Mouse (Mus musculus): Measurements from ENCODE around the gene Gm20388. TPM values are rescaled to one million over a fixed set of nuclear protein-coding genes. Genes with fewer than 3 reads are reported as not detected.
A peak's percentile ranks its signal among the peaks of the same experiment; 100 is the strongest.

Gene Gm20388
- polyA plus RNA-seq, 1 experiment from 2014 or later = not detected

GRCm38 (mm10) chr8:120475462-120476201, 565.0 kb downstream of the Gm20388 start:
- WGBS (ENCODE audit: insufficient replicate concordance) = 7% methylated on average over 10 of the region's 10 CpGs
- Histone ChIP-seq H3K36me3 (no peaks in the 10 kb centered on the region), H3K4me1 (peaks cover 100% of the 10 kb centered on the region), H3K9ac (peak overlapping the region; percentile 73), H3K4me3 (peak overlapping the region; percentile 39), H3K4me2 (peak overlapping the region; percentile 69), H3K9me3 (replicated peaks) (no peaks in the 10 kb centered on the region), H3K27ac (peak overlapping the region; percentile 91), H3K27me3 (replicated peaks) (peaks cover 16% of the 10 kb centered on the region; the same call in 1 of the 2 replicates)
- ATAC-seq = peak; percentile 93

GRCm38 (mm10) chr8:120476711-120477575, 566.3 kb downstream of the Gm20388 start:
- Histone ChIP-seq H3K9ac (peak overlapping the region; percentile 73), H3K4me1 (peaks cover 100% of the 10 kb centered on the region), H3K4me3 (no peak overlapping the region), H3K9me3 (replicated peaks) (no peaks in the 10 kb centered on the region), H3K36me3 (no peaks in the 10 kb centered on the region), H3K27ac (peak overlapping the region; percentile 91), H3K27me3 (replicated peaks) (0 out of 2 replicates have a peak, but pooled peaks cover 4% of the 10 kb centered on the region), H3K4me2 (peak overlapping the region; percentile 69)
- 64% methylated on average over 25 of the region's 25 CpGs for WGBS (ENCODE audit: insufficient replicate concordance)
- no peak for ATAC-seq

GRCm38 (mm10) chr8:120478754-120479153, 568.1 kb downstream of the Gm20388 start:
- ATAC-seq = no peak
- Histone ChIP-seq H3K9ac (0 out of 2 replicates have a peak overlapping the region, but pooled peaks have one; percentile 37), H3K36me3 (no peaks in the 10 kb centered on the region), H3K4me1 (peaks cover 100% of the 10 kb centered on the region), H3K27ac (peak overlapping the region; percentile 91; the same call in 1 of the 2 replicates), H3K9me3 (replicated peaks) (no peaks in the 10 kb centered on the region), H3K27me3 (replicated peaks) (no peaks in the 10 kb centered on the region), H3K4me3 (no peak overlapping the region), H3K4me2 (no peak overlapping the region)
- WGBS (ENCODE audit: insufficient replicate concordance) = 83% methylated on average over 11 of the region's 11 CpGs

GRCm38 (mm10) chr8:120479691-120480090, 569.0 kb downstream of the Gm20388 start:
- WGBS (ENCODE audit: insufficient replicate concordance) = 29% methylated on average over 4 of the region's 4 CpGs
- Histone ChIP-seq H3K27ac (peak overlapping the region; percentile 91), H3K9me3 (replicated peaks) (no peaks in the 10 kb centered on the region), H3K4me2 (peak overlapping the region; percentile 3; the same call in 1 of the 2 replicates), H3K9ac (peak overlapping the region; percentile 37), H3K4me1 (peaks cover 100% of the 10 kb centered on the region), H3K36me3 (no peaks in the 10 kb centered on the region), H3K4me3 (no peak overlapping the region), H3K27me3 (replicated peaks) (no peaks in the 10 kb centered on the region)
- ATAC-seq = peak; percentile 19; the same call in 1 of the 2 replicates

GRCm38 (mm10) chr8:120482015-120482689, 571.5 kb downstream of the Gm20388 start:
- Histone ChIP-seq H3K9ac (0 out of 2 replicates have a peak overlapping the region, but pooled peaks have one; percentile 2), H3K4me3 (no peak overlapping the region), H3K27ac (peak overlapping the region; percentile 63), H3K4me2 (no peak overlapping the region), H3K36me3 (no peaks in the 10 kb centered on the region), H3K4me1 (peaks cover 100% of the 10 kb centered on the region), H3K27me3 (replicated peaks) (no peaks in the 10 kb centered on the region), H3K9me3 (replicated peaks) (no peaks in the 10 kb centered on the region)
- WGBS (ENCODE audit: insufficient replicate concordance) = 66% methylated on average over 9 of the region's 9 CpGs
- no peak for ATAC-seq

GRCm38 (mm10) chr8:120484460-120484859, 573.8 kb downstream of the Gm20388 start:
- H3K4me1 ChIP-seq = peaks cover 77% of the 10 kb centered on the region
- no peak overlapping the region for H3K4me3 ChIP-seq
- 50% methylated on average over 6 of the region's 6 CpGs for WGBS (ENCODE audit: insufficient replicate concordance)
- peak overlapping the region; percentile 100 for H3K27ac ChIP-seq
- peak overlapping the region; percentile 97 for H3K9ac ChIP-seq
- H3K27me3 ChIP-seq (replicated peaks) = no peaks in the 10 kb centered on the region
- no peaks in the 10 kb centered on the region for H3K9me3 ChIP-seq (replicated peaks)
- no peak for ATAC-seq
- peak overlapping the region; percentile 95 for H3K4me2 ChIP-seq
- no peaks in the 10 kb centered on the region for H3K36me3 ChIP-seq

DNA sequence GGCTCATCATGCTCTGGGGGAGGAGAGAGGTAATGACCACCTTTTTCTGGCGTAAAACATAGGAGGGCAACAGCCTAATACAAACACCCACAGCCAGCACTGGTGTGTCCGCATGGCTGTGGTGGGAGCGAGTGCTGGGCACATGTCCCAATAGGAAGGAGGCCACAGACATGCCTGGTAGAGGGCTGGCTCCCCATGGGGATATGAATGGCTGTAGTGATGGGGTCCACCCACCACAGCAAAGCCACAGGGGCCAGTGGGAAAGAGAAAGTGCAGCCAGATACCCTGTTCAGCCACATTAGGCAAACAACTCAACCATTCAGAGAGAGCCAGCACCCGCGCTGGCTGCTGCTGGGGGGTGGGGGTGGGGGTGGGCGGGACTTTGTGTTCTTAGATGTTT, 574.5 kb downstream of the Gm20388 start:
- Histone ChIP-seq H3K4me2 (peak overlapping the region; percentile 95), H3K9ac (peak overlapping the region; percentile 97), H3K4me1 (peaks cover 75% of the 10 kb centered on the region), H3K4me3 (peak overlapping the region; percentile 97; the same call in 1 of the 2 replicates), H3K9me3 (replicated peaks) (no peaks in the 10 kb centered on the region), H3K36me3 (no peaks in the 10 kb centered on the region), H3K27me3 (replicated peaks) (no peaks in the 10 kb centered on the region), H3K27ac (peak overlapping the region; percentile 100)
- ATAC-seq = no peak; the same call in 1 of the 2 replicates
- 20% methylated on average over 6 of the region's 6 CpGs for WGBS (ENCODE audit: insufficient replicate concordance)

DNA sequence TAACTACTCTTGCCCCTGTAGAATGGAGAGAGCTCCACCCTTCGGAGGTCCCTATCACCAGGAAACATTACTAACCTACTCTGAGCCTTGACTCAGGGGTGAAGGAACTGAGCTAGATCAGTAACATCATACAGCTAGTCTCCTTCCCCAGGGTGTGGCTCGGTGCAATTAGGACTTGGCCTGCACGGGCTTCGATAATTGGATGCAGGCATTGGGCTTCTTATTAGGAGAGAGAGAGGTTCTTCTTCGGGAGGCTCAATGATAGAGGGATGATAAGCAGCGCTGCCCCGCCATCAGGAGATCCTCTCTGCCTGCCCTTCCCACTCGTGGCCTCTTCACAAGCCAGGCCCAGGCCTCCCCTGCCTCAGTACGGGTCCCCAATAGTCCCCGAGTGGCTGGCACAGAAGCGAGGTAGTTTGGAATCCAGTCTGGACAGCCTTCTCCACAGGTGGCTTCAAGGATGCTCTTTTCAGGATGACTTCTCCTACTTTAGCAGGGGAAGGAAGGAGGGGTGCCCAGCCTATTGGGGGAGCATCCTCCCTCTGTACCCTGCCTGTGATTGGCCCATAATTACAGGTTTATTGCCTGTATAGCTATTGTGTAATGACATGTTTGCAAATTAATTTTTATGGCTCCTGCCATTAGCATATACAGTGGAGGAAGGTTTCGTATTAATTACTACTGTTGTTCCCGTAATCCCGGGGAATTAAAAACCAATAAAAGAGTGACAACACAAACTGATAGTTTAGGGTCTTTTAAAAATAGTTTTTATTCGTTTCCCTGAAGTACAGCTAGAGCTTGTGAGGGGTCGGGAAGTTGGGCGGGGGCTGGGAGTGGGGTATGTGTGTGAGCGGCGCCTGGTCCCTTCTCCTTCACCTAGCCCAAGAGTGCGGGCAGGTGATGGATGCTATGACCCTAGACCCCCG, 575.2 kb downstream of the Gm20388 start:
- H3K9me3 ChIP-seq (replicated peaks) = no peaks in the 10 kb centered on the region
- peak overlapping the region; percentile 95 for H3K4me2 ChIP-seq
- peak overlapping the region; percentile 100 for H3K27ac ChIP-seq
- 14% methylated on average over 21 of the region's 21 CpGs for WGBS (ENCODE audit: insufficient replicate concordance)
- peak; percentile 78 for ATAC-seq
- no peaks in the 10 kb centered on the region for H3K27me3 ChIP-seq (replicated peaks)
- H3K4me1 ChIP-seq = peaks cover 75% of the 10 kb centered on the region
- peak overlapping the region; percentile 97 for H3K4me3 ChIP-seq
- H3K9ac ChIP-seq = peak overlapping the region; percentile 97
- no peaks in the 10 kb centered on the region for H3K36me3 ChIP-seq

DNA sequence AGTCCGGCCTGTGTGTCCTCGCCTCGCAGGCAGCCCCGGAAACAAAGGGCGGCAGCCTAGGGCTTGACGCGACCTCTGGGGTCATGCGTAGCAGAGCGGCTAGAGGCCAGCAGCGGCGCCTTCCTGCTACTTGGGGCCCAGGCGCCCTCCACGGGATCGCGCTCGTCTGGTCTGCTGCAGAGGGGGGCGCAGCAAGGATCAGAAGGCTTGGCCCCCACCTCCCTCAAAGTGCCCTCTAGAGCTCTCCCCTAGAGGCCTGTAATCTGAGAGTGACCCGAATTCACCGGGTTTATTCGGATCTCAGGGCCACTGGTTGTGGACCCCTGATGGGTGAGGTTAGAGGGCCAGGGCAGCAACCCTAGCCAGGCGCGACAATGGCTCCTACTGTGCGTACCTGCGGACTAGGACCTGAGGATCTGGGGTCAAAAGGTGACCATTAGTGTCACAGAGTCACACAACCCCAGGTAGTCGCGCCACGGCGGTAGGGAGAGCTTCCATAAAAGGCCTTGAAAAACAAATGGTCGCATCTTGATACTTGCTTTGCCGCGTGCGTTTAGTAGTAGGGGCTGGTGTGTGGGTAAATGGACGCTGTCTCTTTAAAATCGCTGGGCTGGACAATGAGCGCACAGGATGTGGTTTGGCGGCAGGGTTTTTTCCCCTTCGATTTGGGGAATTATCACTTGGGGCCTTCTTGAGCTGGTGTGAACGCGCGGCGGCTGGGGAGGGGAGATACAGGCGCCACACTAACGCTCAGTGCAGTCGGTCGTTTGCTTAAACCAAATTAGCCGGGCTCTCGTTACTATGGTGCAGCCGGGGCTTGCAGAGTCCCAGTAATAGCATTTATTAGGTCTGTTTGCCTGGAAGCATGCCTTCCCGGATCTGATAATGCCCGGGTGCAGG, 576.1 kb downstream of the Gm20388 start:
- Histone ChIP-seq H3K4me2 (peak overlapping the region; percentile 95), H3K4me3 (peak overlapping the region; percentile 97), H3K27me3 (replicated peaks) (no peaks in the 10 kb centered on the region), H3K9ac (peak overlapping the region; percentile 97), H3K9me3 (replicated peaks) (no peaks in the 10 kb centered on the region), H3K27ac (peak overlapping the region; percentile 100), H3K36me3 (no peaks in the 10 kb centered on the region), H3K4me1 (peaks cover 75% of the 10 kb centered on the region)
- WGBS (ENCODE audit: insufficient replicate concordance) = under 1% methylated on average over 50 of the region's 50 CpGs
- ATAC-seq = peak; percentile 61

GRCm38 (mm10) chr8:120487377-120487728, 576.7 kb downstream of the Gm20388 start:
- Histone ChIP-seq H3K36me3 (peaks cover 4% of the 10 kb centered on the region; the same call in 1 of the 2 replicates), H3K4me3 (peak overlapping the region; percentile 97), H3K9ac (peak overlapping the region; percentile 97), H3K4me1 (peaks cover 75% of the 10 kb centered on the region), H3K27ac (peak overlapping the region; percentile 100), H3K27me3 (replicated peaks) (no peaks in the 10 kb centered on the region), H3K9me3 (replicated peaks) (no peaks in the 10 kb centered on the region), H3K4me2 (peak overlapping the region; percentile 95)
- 0% methylated on average over 34 of the region's 34 CpGs for WGBS (ENCODE audit: insufficient replicate concordance)
- ATAC-seq = peak; percentile 21

Data from liver, embryonic 12.5 days (tissue).